Mouse (Mus musculus) MEL (cell line): Measurements from ENCODE around the gene Olfr470. TPM values are rescaled to one million over a fixed set of nuclear protein-coding genes. Genes with fewer than 3 reads are reported as not detected.
A peak's percentile ranks its signal among the peaks of the same experiment; 100 is the strongest.

Source experiments
- DNase-seq: peaks from one replicate; pipeline ENCODE4 v3.0.0; 2011; ENCODE audit warnings: low read depth, low spot score
- H3K27ac ChIP-seq: 2 replicates; pipeline ENCODE4 v1.5.1; 2012; ENCODE audit warnings: low read depth, mild to moderate bottlenecking, control low read depth, low read length, moderate library complexity; ENCODE audit not compliant: control insufficient read depth
- H3K27me3 ChIP-seq, 2 experiments: fragments of 150-350 bp in 1 of 2; sonication (generic) in 1 of 2; 2 replicates each; pipeline ENCODE4 v1.6.1; 2012; ENCODE audit warnings: low read length in 2 of 2, mild to moderate bottlenecking in 2 of 2, improper control_type of control experiment in 1 of 2, moderate library complexity in 1 of 2; ENCODE audit not compliant: insufficient read depth in 2 of 2, control insufficient read depth in 1 of 2
- H3K36me3 ChIP-seq, 2 experiments: 2 replicates each; pipeline ENCODE4 v1.6.1; 2012 to 2014; ENCODE audit warnings: low read length in 2 of 2, improper control_type of control experiment in 1 of 2, inconsistent platforms in 1 of 2, mild to moderate bottlenecking in 1 of 2; ENCODE audit not compliant: insufficient read depth in 2 of 2, control insufficient read depth in 1 of 2
- H3K4me1 ChIP-seq, 2 experiments: fragments of 150-350 bp in 1 of 2; sonication (generic) in 1 of 2; 2 replicates each; pipeline ENCODE4 v1.6.1; 2012; ENCODE audit warnings: low read length in 2 of 2, improper control_type of control experiment in 1 of 2, mild to moderate bottlenecking in 1 of 2; ENCODE audit not compliant: insufficient read depth in 2 of 2, control insufficient read depth in 1 of 2
- H3K4me3 ChIP-seq, 2 experiments: fragments of 150-350 bp in 1 of 2; sonication (generic) in 1 of 2; 2 replicates each; pipeline ENCODE4 v1.5.1; 2012; ENCODE audit warnings: low read depth in 2 of 2, low read length in 2 of 2, mild to moderate bottlenecking in 2 of 2, moderate library complexity in 2 of 2, control low read depth in 1 of 2, improper control_type of control experiment in 1 of 2; ENCODE audit not compliant: control insufficient read depth in 1 of 2, insufficient read depth in 1 of 2
- H3K79me2 ChIP-seq: 2 replicates; pipeline ENCODE4 v1.6.1; 2012; ENCODE audit warnings: mild to moderate bottlenecking, low read length, moderate library complexity; ENCODE audit not compliant: control insufficient read depth, poor library complexity, insufficient read depth
- H3K9ac ChIP-seq: 2 replicates; pipeline ENCODE4 v1.6.1; 2012; ENCODE audit warnings: low read depth, mild to moderate bottlenecking, control low read depth, low read length, moderate library complexity; ENCODE audit not compliant: control insufficient read depth, poor library complexity, severe bottlenecking
- H3K9me3 ChIP-seq: fragments of 150-350 bp; sonication (generic); replicated peaks from 2 replicates; pipeline ENCODE4 v1.6.1; 2012; ENCODE audit warnings: mild to moderate bottlenecking, low read length, improper control_type of control experiment, moderate library complexity; ENCODE audit not compliant: insufficient read depth
- CHD1 ChIP-seq: IDR thresholded peaks from 2 replicates; pipeline ENCODE4 v1.6.1; 2012; ENCODE audit warnings: low read depth, mild to moderate bottlenecking, inconsistent platforms, low read length, improper control_type of control experiment
- CTCF ChIP-seq, 3 experiments: IDR thresholded peaks in 2 of 3; conservative IDR thresholded peaks in 1 of 3; 2 replicates each; pipeline ENCODE4 v1.5.1; 2011 to 2012; ENCODE audit warnings: low read length in 3 of 3, low read depth in 2 of 3, mild to moderate bottlenecking in 2 of 3, improper control_type of control experiment in 1 of 3, inconsistent platforms in 1 of 3, mixed read lengths in 1 of 3, moderate library complexity in 1 of 3; ENCODE audit not compliant: control insufficient read depth in 1 of 3, insufficient read depth in 1 of 3, poor library complexity in 1 of 3, severe bottlenecking in 1 of 3
- E2F4 ChIP-seq: IDR thresholded peaks from 2 replicates; pipeline ENCODE4 v1.6.1; 2011; ENCODE audit warnings: low read depth, low read length, improper control_type of control experiment, borderline replicate concordance
- EP300 ChIP-seq, 2 experiments: IDR thresholded peaks; 2 replicates each; pipeline ENCODE4 v1.6.1; 2011; ENCODE audit warnings: improper control_type of control experiment in 2 of 2, low read length in 2 of 2, low read depth in 1 of 2, mild to moderate bottlenecking in 1 of 2
- ETS1 ChIP-seq: IDR thresholded peaks from 2 replicates; pipeline ENCODE4 v1.6.1; 2012; ENCODE audit warnings: low read depth, mild to moderate bottlenecking, inconsistent platforms, low read length, improper control_type of control experiment, moderate library complexity
- HCFC1 ChIP-seq: IDR thresholded peaks from 2 replicates; pipeline ENCODE4 v1.6.1; 2012; ENCODE audit warnings: low read depth, mild to moderate bottlenecking, inconsistent platforms, low read length, improper control_type of control experiment, moderate library complexity
- JUND ChIP-seq: IDR thresholded peaks from 2 replicates; pipeline ENCODE4 v1.6.1; 2011; ENCODE audit warnings: low read depth, mild to moderate bottlenecking, improper control_type of control experiment, low read length
- KAT2A ChIP-seq: conservative IDR thresholded peaks from 2 replicates; pipeline ENCODE4 v1.6.1; 2012; ENCODE audit warnings: low read depth, low read length, improper control_type of control experiment, inconsistent platforms
- MAFK ChIP-seq: IDR thresholded peaks from 2 replicates; pipeline ENCODE4 v1.6.1; 2011; ENCODE audit warnings: low read depth, mild to moderate bottlenecking, low read length, improper control_type of control experiment, borderline replicate concordance
- MAZ ChIP-seq: IDR thresholded peaks from 2 replicates; pipeline ENCODE4 v1.6.1; 2012; ENCODE audit warnings: low read depth, mild to moderate bottlenecking, inconsistent platforms, low read length, improper control_type of control experiment
- NELFE ChIP-seq: IDR thresholded peaks from 2 replicates; pipeline ENCODE4 v1.6.1; 2011; ENCODE audit warnings: low read depth, low read length, improper control_type of control experiment
- POLR2AphosphoS5 ChIP-seq: IDR thresholded peaks from 2 replicates; pipeline ENCODE4 v1.6.1; 2012; ENCODE audit warnings: low read depth, borderline replicate concordance, mild to moderate bottlenecking, inconsistent platforms, low read length, moderate library complexity, mixed read lengths
- SIN3A ChIP-seq: IDR thresholded peaks from 2 replicates; pipeline ENCODE4 v1.6.1; 2012; ENCODE audit warnings: low read length, improper control_type of control experiment, inconsistent platforms
- TAL1 ChIP-seq: IDR thresholded peaks from 2 replicates; pipeline ENCODE4 v1.6.1; 2012; ENCODE audit warnings: mild to moderate bottlenecking, inconsistent platforms, low read length, moderate library complexity, mixed read lengths
- TCF12 ChIP-seq: IDR thresholded peaks from 2 replicates; pipeline ENCODE4 v1.6.1; 2014; ENCODE audit warnings: low read depth, mild to moderate bottlenecking, inconsistent platforms, low read length, improper control_type of control experiment, moderate library complexity
- USF1 ChIP-seq: IDR thresholded peaks from 2 replicates; pipeline ENCODE4 v1.6.1; 2014; ENCODE audit warnings: low read depth, mild to moderate bottlenecking, inconsistent platforms, low read length, improper control_type of control experiment, moderate library complexity
- USF2 ChIP-seq, 2 experiments: IDR thresholded peaks; 2 replicates each; pipeline ENCODE4 v1.6.1; 2011 to 2012; ENCODE audit warnings: improper control_type of control experiment in 2 of 2, low read length in 2 of 2, borderline replicate concordance in 1 of 2, inconsistent platforms in 1 of 2, low read depth in 1 of 2, mild to moderate bottlenecking in 1 of 2; ENCODE audit not compliant: insufficient read depth in 1 of 2
- polyA plus RNA-seq, 2 experiments: library from polyadenylated mRNA; stranded (reverse) in 1 of 2; unstranded in 1 of 2; fragments of >175 nt in 1 of 2; fragments of >200 nt in 1 of 2; gene quantifications; 2 replicates each; pipeline versions ENCODE4 v1.2.1 to v1.2.4; 2012; ENCODE audit warnings: low replicate concordance in 2 of 2, low read depth in 1 of 2; ENCODE audit not compliant: insufficient read length in 2 of 2, insufficient read depth in 1 of 2, missing spikeins in 1 of 2
- total RNA-seq: library from RNA; depleted of rRNA; stranded (reverse); fragments of 300-350 nt; gene quantifications from 2 replicates; pipeline ENCODE4 v1.2.3, GENCODE M21; 2012

The Olfr470 gene
- total and polyA plus RNA-seq, 3 experiments = not detected

- peak; percentile 12 for DNase-seq
- no peaks in the 10 kb centered on the region for H3K9me3 ChIP-seq
- H3K27ac ChIP-seq = no peak overlapping the region
- no peaks in the 10 kb centered on the region for H3K27me3 ChIP-seq
- H3K4me3 ChIP-seq = no peak overlapping the region
- H3K36me3 ChIP-seq = no peaks in the 10 kb centered on the region
- H3K4me1 ChIP-seq = no peaks in the 10 kb centered on the region
- no peaks in the 10 kb centered on the region for H3K79me2 ChIP-seq
- no peak overlapping the region for H3K9ac ChIP-seq
- no peak for TF ChIP-seq MAFK
- TF ChIP-seq E2F4 = no peak
- peak in 1 of 3 experiments; percentile 14; a peak in 1 of 6 replicates for TF ChIP-seq CTCF (IDR thresholded peaks at IDR 0.05 in 2 of 3, conservative IDR thresholded peaks at IDR 0.05 in 1 of 3; ENCODE audit: control insufficient read depth in 1 of 3, insufficient read depth in 1 of 3, low read depth in 2 of 3, low read length in 3 of 3, poor library complexity in 1 of 3, severe bottlenecking in 1 of 3)
- TF ChIP-seq KAT2A = no peak
Observed at GRCm38 (mm10) chr7:107819442-107819841, 27.8 kb downstream of the Olfr470 start.

GRCm38 (mm10) chr7:107811963-107812362, 35.3 kb downstream of the Olfr470 start, which contains the start of gene Olfr467:
Gene Olfr467 (plus strand): TSS chr7:107812263.
- Histone ChIP-seq H3K79me2 (no peaks in the 10 kb centered on the region), H3K9ac (no peak within 1 kb of the TSS), H3K4me3 (no peak within 1 kb of the TSS), H3K27me3 (no peaks in the 10 kb centered on the region), H3K27ac (no peak within 1 kb of the TSS), H3K9me3 (no peaks in the 10 kb centered on the region), H3K4me1 (no peaks in the 10 kb centered on the region), H3K36me3 (no peaks in the 10 kb centered on the region)
- DNase-seq = no peak
- TF ChIP-seq USF1 (no peak), NELFE (no peak), JUND (no peak), USF2 (IDR thresholded peaks at IDR 0.05; ENCODE audit: borderline replicate concordance in 1 of 2, insufficient read depth in 1 of 2, low read depth in 1 of 2, low read length in 2 of 2) (no peak), TAL1 (no peak)

GRCm38 (mm10) chr7:107802138-107802537, 45.2 kb downstream of the Olfr470 start:
- TF ChIP-seq HCFC1 (no peak), NELFE (no peak), CHD1 (no peak), EP300 (IDR thresholded peaks at IDR 0.05; ENCODE audit: low read depth in 1 of 2, low read length in 2 of 2) (no peak), ETS1 (no peak), SIN3A (no peak), TCF12 (no peak), MAZ (no peak), POLR2AphosphoS5 (no peak), TAL1 (no peak)
- no peaks in the 10 kb centered on the region for H3K27me3 ChIP-seq
- no peak overlapping the region for H3K4me3 ChIP-seq
- no peaks in the 10 kb centered on the region for H3K9me3 ChIP-seq
- DNase-seq = no peak
- no peak overlapping the region for H3K9ac ChIP-seq
- H3K4me1 ChIP-seq = no peaks in the 10 kb centered on the region
- no peaks in the 10 kb centered on the region for H3K36me3 ChIP-seq
- no peak overlapping the region for H3K27ac ChIP-seq
- H3K79me2 ChIP-seq = no peaks in the 10 kb centered on the region
